Mouse (Mus musculus) bone marrow, adult 2 months (tissue): ENCODE measurements around the gene Mrpl54.

Source experiments
- CTCF ChIP-seq: fragments of 200-500 bp; IDR thresholded peaks from 2 replicates; pipeline ENCODE4 v1.5.1; 2011; ENCODE audit warnings: low read length, control low read depth; ENCODE audit not compliant: control insufficient read depth, insufficient read depth
- POLR2A ChIP-seq: fragments of 200-500 bp; IDR thresholded peaks from 2 replicates; pipeline ENCODE4 v1.6.1; 2011; ENCODE audit warnings: low read depth, mild to moderate bottlenecking, control low read depth, low read length, borderline replicate concordance; ENCODE audit not compliant: control insufficient read depth

DNA sequence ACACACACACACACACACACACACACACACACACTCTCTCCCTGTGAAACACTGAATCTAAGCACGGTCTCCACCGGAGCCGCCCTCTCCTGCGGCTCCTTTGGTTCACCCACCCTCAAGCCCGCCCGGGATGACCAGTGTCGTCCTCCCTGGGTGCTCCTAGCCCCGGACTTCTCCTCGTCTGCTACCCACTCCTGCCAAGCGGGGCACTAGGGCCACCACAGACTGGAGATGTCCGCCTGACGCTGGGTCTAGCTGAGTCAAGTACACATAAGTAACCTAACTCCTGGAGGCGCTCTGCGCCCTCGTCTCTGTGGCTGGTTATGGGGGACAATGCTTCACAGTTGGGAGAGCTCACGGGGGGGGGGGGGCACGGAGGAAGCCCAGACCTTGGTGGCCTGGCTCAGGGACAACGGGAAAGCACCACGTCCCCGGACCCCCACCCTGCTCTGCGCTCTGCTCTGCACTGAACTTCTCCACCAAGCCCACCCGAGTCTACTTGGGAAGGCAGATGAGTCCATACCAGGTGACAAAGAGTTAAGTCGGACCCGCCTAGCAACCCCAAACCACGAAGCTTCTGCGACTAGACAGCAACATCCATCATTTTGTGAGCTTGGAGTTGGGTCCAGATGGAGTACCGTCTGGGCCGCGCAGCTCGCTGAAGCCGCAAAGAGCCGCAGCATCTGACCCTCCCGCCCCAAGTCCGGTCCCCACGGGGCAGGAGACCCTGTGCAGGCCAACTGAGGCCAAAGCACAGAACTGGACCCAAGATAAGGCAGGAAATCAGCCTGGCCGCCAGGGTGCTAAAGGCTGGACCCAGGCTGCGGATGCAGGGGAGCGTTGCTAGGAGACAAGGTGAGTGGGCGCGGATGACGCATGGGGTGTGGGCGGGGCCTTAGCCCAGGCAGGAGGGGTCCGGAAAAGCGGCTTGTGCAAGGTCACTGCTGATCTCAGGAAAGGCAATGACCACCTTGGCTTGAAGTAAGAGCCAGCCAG is 14.0 kb downstream of the Mrpl54 start, which contains the start of gene Matk:
- TF ChIP-seq POLR2A (no peak), CTCF (no peak)
